Mouse (Mus musculus): ENCODE measurements around the gene Tnfrsf25. TPM values are rescaled to one million over a fixed set of nuclear protein-coding genes. Genes with fewer than 3 reads are reported as not detected.

Gene Tnfrsf25
- total RNA-seq, 2 experiments from 2014 or later, result 2.0 TPM; not detected in 1

DNA sequence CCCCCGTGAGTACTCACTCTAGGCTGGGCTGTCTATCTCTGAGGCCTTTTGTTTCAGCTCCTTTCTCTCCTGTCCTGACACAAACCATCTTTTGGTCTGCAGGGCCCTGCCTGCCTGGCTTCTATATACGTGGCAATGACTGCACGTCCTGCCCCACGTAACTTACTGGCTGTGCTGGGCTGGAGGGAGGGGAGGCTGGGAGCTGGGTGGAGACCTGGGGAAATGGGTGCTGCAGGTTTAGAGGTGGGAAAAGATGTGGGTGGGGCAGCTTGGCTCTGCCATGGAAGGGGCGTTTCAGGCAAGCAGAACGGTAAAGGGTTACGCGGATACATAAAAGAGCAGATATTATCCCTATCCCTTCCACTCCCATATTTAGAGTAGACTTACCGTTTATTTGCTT is 1.8 kb downstream of the Tnfrsf25 start:
- no peak for ATAC-seq (replicated peaks; ENCODE audit: low FRiP score, poor library complexity, severe bottlenecking)

- no peak for ATAC-seq (replicated peaks; ENCODE audit: low FRiP score, poor library complexity, severe bottlenecking)
Observed at GRCm38 (mm10) chr4:152119396-152120292, 3.9 kb downstream of the Tnfrsf25 start.

DNA sequence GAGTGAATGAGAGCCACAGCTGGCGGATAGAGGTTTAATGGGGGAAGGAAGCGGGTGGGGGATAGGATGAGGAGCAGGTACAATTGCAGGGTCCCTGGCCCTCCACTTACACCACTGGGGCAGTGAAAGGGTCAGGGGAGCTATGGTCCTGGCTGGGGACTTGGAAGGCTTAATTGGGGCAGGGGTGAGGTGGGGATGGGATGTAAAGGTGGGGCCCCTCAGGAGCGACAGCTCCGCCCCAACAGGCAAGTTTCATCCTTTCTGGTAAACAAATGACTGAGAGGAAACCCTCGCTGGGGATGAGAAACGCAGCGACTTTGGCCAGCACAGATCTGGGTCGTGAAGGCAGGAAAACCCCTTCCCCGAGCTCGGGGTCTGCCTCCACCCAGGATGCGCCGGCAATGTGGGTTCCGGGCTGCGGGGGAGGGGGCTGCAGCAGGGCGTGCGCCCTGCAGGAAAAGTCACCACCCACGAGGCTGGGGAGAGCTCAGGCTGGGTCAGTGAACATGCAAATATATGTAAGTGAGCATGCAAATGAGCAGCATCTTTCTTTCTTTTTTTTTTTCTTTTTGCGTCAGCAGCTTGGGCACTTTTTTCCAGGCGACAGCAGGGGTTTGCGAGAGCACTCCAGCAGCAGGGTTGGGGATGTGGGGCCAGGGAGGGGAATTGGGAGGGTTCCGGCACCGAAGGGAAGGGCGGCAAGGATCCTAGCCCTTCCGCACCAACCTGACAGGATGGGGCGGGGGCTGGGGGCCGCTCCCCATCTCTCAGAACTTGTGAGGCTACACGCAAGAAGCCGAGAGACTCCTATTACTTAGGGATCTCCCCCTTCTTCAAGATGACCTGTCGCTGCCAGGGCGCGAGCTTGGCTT is 4.8 kb downstream of the Tnfrsf25 start:
- no peak for ATAC-seq (replicated peaks; ENCODE audit: low FRiP score, poor library complexity, severe bottlenecking)

- no peak for ATAC-seq (replicated peaks; ENCODE audit: low FRiP score, poor library complexity, severe bottlenecking)
Observed at GRCm38 (mm10) chr4:152121183-152121505, 5.4 kb downstream of the Tnfrsf25 start.

DNA sequence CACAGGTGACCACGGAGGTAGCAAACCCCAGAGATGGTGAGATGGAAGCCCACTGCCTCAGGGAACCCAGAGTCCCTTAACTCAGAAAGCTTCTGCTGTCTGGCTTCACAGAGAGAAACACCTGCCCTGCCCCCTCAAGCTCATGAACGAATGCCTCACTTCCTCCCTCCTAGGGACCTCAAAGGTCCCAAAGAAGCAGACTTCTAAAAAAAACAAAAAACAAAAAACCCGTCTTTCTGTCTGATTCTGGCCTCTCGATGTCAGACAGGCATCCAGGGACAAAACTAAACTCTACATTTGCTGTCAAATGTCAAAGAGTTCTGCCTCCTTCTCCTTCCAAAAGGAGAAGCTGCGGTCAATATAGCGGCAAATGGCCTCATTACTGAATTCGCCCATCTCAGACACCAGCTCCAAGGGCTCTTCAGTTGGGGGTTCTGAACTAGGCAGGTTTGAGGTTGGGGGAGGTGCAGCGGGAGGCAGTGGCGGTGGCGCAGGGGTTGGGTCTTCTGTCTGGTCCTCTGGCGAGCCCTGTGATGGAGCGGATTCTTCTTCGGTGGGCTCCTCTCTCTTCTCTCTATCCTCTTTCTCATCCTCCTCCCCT is 8.7 kb downstream of the Tnfrsf25 start:
- ATAC-seq (replicated peaks; ENCODE audit: low FRiP score, poor library complexity, severe bottlenecking), result no peak

DNA sequence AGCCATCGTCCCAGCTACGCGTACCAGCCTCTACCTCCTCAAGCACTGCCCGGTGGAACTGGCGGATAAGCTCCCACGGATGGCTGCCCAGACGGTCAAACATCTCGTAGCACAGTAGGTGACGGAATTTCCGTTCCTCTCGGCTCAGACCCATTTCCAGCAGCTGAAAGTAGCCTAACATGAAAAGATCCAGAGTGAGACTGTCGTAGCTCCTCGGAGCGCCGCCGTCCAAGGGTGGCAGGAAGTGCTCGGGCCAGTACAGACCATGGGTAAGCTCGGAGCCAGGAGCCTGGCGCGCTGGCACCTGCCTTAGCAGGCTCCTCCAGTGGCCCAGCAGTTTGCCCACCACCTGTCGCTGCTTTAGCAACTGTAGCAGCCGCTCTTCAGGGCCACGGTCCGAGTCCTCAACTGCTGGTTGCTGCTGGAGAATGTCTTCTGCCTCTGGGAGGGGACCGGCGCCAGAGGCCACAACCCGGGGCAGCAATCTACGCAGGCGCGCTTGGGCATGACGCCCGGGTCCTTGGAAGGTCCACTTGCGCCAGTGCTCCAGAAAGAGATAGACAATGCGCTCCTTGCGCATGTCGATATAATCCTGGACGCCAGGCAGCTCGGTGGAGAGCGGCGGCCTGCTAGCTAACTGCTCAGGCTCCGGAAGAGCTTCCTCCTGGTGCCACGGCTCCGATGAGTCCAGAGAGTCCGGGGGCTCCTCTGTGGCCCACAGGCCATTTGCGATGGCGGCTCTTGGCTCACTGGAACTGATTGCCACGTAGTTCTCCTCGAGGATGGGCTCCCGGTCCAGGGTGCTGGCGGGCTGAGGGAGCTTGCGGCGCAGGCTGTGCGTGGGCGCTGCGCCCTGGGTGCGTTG is 9.7 kb downstream of the Tnfrsf25 start:
- no peak for ATAC-seq (replicated peaks; ENCODE audit: low FRiP score, poor library complexity, severe bottlenecking)

GRCm38 (mm10) chr4:152126026-152126920 is 10.5 kb downstream of the Tnfrsf25 start:
- no peak for ATAC-seq (replicated peaks; ENCODE audit: low FRiP score, poor library complexity, severe bottlenecking)

- no peak for ATAC-seq (replicated peaks; ENCODE audit: low FRiP score, poor library complexity, severe bottlenecking)
Observed at GRCm38 (mm10) chr4:152127884-152128283, 12.2 kb downstream of the Tnfrsf25 start.

DNA sequence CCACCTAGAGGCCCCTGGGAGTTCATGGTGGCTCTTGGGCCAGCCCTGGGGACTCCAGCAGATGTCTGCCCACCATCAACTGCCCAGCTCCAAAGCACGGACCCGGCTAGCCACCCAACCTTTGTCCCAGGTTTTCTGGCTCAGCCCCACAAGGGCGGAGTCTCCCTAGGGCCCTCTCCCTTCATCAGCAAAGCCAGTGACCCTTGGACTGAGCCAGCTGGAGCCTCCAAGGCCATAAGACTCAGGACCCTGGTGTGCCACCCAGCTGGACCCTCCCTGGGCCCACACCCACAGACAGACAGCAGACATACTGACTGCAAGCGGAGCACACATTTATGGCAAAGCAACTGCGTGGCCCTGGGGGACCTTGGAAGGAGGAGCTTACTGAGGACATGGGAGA is 13.1 kb downstream of the Tnfrsf25 start:
- no peak for ATAC-seq (replicated peaks; ENCODE audit: low FRiP score, poor library complexity, severe bottlenecking)

DNA sequence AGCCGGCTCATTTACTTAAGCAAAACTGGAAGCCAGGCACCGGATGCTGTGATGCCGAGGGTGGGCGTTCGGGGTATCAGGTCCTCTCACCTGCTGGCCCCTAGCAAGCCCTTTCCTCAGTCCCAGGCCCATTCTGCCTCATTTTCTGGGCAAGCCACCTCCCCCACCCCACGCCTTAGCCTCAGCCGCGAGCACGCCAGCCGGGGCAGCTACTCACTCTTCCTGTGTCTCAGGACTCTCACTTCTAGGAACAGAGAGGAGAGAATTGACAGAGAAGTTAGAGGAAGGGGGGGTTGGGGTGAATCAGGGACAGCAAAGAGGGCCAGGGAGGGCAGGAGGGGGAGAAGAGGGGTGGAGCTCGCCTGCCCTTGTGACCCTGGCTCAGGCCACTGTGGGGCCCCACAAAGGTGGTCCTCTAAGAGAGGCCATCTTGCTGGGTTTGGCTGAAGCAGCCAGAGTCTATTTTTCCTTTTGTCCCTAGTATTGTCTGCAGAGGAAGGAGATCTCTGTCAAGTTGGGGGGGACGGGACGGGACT is 13.7 kb downstream of the Tnfrsf25 start:
- no peak for ATAC-seq (replicated peaks; ENCODE audit: low FRiP score, poor library complexity, severe bottlenecking)

- ATAC-seq (replicated peaks; ENCODE audit: low FRiP score, poor library complexity, severe bottlenecking), result no peak
Observed at GRCm38 (mm10) chr4:152130771-152131653, 15.3 kb downstream of the Tnfrsf25 start.

DNA sequence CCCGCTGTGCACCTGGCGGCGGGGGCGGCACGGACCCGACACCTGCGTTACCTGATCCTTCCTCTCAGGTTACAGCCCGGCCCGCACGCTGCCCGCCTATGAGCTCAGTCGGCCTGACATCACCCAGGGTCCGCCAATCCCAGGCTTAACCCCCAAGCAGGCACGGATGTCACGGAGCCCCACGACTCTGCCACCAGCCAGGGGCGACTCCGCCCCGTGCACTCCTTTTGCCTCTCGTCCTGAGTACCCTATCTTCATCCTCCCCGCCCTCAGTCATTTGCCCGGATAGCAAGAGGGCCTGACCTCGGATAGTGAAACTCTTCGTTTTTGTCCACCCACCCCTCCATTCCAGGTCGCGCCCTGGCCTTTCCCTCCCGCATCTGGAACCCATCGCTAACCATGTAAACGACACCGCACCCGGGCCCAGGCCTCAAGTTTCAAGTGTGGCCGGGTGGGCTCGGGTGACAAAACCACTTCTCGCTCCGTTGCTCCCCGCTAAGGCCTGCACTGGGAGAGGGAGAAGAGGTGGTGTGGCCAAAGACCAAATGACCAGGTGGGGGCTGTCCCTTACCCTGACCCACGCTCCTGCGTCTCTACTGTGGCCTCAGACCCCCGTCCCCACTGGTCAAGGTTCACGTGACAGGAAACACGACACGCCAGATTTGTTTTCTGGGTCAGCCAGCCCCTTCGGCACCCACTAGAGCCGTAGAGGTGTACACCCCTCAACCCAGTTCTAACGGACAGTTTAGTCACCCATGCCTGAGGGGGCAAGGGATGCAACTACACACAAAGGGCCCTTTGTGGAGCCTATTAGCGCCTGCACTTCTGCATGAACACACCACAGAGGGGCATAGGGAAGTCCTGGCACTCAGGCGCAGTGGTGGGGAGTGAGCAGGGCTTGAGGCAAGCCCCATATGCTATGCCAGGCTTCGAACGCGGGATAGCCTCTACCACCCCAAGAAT is 16.4 kb downstream of the Tnfrsf25 start:
- ATAC-seq (replicated peaks; ENCODE audit: low FRiP score, poor library complexity, severe bottlenecking), result no peak

DNA sequence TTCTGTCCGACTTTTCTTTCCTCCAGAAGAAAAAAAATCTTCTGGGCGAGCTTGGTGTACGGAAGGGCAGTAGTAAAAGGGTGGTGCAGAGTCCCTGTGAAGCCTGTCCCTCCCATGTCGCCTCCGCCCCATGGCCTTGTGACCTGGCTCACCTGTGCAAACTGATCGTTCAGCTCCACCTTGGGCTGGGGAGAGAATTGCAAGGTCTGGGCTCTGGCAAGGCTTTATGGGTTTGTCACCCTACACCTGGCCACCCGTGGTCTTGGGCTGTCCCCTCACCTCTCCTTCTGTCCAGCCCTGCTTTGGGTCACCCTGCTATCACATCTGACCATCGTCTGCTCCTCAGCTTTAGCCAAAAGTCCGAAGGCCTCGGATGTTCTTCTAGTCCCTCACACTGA is 17.0 kb downstream of the Tnfrsf25 start:
- no peak for ATAC-seq (replicated peaks; ENCODE audit: low FRiP score, poor library complexity, severe bottlenecking)

DNA sequence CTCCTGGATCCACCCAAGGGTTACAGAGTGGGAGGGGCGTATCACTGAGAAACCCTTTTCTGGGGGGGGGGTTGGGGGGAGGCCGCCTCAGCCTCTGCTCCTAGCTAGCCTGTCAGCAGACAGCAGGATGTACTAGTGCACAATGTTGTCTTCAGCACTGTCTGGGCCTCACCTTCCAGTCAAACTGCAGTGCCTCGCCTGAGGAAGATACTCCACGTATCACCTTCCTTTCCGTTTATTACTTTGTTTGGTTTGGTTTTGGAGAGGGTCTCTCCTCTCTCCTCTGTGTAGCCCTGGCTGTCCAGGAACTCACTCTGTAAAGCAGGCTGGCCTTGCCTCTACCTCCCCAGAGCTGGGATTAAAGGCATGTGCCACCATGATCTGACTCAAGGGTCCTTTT is 17.5 kb downstream of the Tnfrsf25 start:
- ATAC-seq (replicated peaks; ENCODE audit: low FRiP score, poor library complexity, severe bottlenecking), result no peak

GRCm38 (mm10) chr4:152134507-152134906 is 18.8 kb downstream of the Tnfrsf25 start:
- no peak; the same call in 1 of the 2 replicates for ATAC-seq (replicated peaks; ENCODE audit: low FRiP score, poor library complexity, severe bottlenecking)

GRCm38 (mm10) chr4:152135363-152135762 is 19.6 kb downstream of the Tnfrsf25 start:
- no peak for ATAC-seq (replicated peaks; ENCODE audit: low FRiP score, poor library complexity, severe bottlenecking)
